Mouse (Mus musculus): ENCODE measurements around the gene Ccl7.

Gene Ccl7

GRCm38 (mm10) chr11:82034446-82034845, 11.1 kb upstream of the Ccl7 start:
- in situ Hi-C loops (cut with MboI, MseI): no loop called here

GRCm38 (mm10) chr11:82035356-82035755, 10.2 kb upstream of the Ccl7 start, which contains the start of gene Ccl2:
TSS of gene Ccl2 (plus strand) at chr11:82035571.
- in situ Hi-C loops (cut with MboI, MseI): no loop called here

GRCm38 (mm10) chr11:82035857-82036256, 9.7 kb upstream of the Ccl7 start:
- in situ Hi-C loops (cut with MboI, MseI): no loop called here

GRCm38 (mm10) chr11:82038535-82038934, 7.0 kb upstream of the Ccl7 start, which contains the start of gene Gm17268:
TSS of gene Gm17268 (minus strand) at chr11:82038562.
- in situ Hi-C loops (cut with MboI, MseI): no loop called here

- in situ Hi-C loops (cut with MboI, MseI): no loop called here
These were observed 6.3 kb upstream of the Ccl7 start for GRCm38 (mm10) chr11:82039132-82039660.

GRCm38 (mm10) chr11:82041671-82042080, 3.8 kb upstream of the Ccl7 start:
- in situ Hi-C loops (cut with MboI, MseI): no loop called here

GRCm38 (mm10) chr11:82047746-82048415, 2.4 kb downstream of the Ccl7 start:
- in situ Hi-C loops (cut with MboI, MseI): no loop called here

- in situ Hi-C loops (cut with MboI, MseI): loop anchor here (5.0 kb wide), 1 partner anchor 128 kb away; no protein-coding TSS in a partner anchor
These were observed 8.3 kb downstream of the Ccl7 start for GRCm38 (mm10) chr11:82053849-82054248.

- in situ Hi-C loops (cut with MboI, MseI): no loop called here
These were observed 12.1 kb downstream of the Ccl7 start, which contains the start of gene Ccl11 for GRCm38 (mm10) chr11:82057646-82058045. TSS of gene Ccl11 (plus strand) at chr11:82057823.

- in situ Hi-C loops (cut with MboI, MseI): no loop called here
These were observed 16.7 kb downstream of the Ccl7 start for GRCm38 (mm10) chr11:82062226-82062625.

- in situ Hi-C loops (cut with MboI, MseI): no loop called here
These were observed 17.9 kb downstream of the Ccl7 start for GRCm38 (mm10) chr11:82063454-82063853.

- in situ Hi-C loops (cut with MboI, MseI): no loop called here
These were observed 21.6 kb downstream of the Ccl7 start for GRCm38 (mm10) chr11:82066953-82067571.

- in situ Hi-C loops (cut with MboI, MseI): no loop called here
These were observed 25.6 kb downstream of the Ccl7 start for GRCm38 (mm10) chr11:82071076-82071475.

- in situ Hi-C loops (cut with MboI, MseI): no loop called here
These were observed 26.9 kb downstream of the Ccl7 start for GRCm38 (mm10) chr11:82072374-82072773.

- in situ Hi-C loops (cut with MboI, MseI): no loop called here
These were observed 27.5 kb downstream of the Ccl7 start for GRCm38 (mm10) chr11:82072984-82073383.

GRCm38 (mm10) chr11:82073686-82074085, 28.2 kb downstream of the Ccl7 start:
- in situ Hi-C loops (cut with MboI, MseI): no loop called here

GRCm38 (mm10) chr11:82077031-82077430, 31.5 kb downstream of the Ccl7 start:
- in situ Hi-C loops (cut with MboI, MseI): no loop called here

GRCm38 (mm10) chr11:82078136-82078730, 32.7 kb downstream of the Ccl7 start:
- in situ Hi-C loops (cut with MboI, MseI): no loop called here

- in situ Hi-C loops (cut with MboI, MseI): loop anchor here (10.0 kb wide), 1 partner anchor 686 kb away; no protein-coding TSS in a partner anchor
These were observed 35.4 kb downstream of the Ccl7 start for GRCm38 (mm10) chr11:82080865-82081264.

GRCm38 (mm10) chr11:82084360-82084759, 38.8 kb downstream of the Ccl7 start:
- in situ Hi-C loops (cut with MboI, MseI): loop anchor here (10.0 kb wide), 1 partner anchor 690 kb away; no protein-coding TSS in a partner anchor

Measured in T-helper 1 cell (primary cell).